25 mouse cellular contexts compared by ENCODE assay signal in the genomic region with DNA sequence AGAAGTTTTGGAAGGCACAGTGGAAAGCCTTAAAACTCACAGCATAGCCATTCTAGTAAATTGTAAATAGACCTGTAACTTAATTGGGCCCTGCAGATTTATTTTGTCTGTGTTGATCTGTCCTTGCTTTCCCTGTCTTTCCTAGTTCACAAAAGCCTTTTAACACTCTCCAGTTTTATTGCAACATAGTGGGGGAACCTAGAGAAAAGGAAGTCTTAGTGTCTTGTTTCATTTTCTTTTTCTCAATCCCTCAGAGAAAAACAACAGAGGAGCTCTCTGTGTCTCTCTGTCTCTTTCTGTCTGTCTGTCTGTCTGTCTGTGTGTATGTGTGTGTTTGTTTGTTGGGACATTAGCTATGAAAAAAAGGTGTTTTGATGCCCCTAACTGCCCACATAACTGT. TPM values are rescaled to one million over a fixed set of nuclear protein-coding genes. Genes with fewer than 3 reads are reported as not detected.
DNase-seq lines count a peak whose midpoint lies in the region; TF ChIP-seq lines count a peak whose summit lies in the region.
"Had no signal": no experiment of that assay in that cellular context is flagged by ENCODE, and none has a peak within 500 bp of the region (broad histone marks: within the 10 kb centered on the region; RNA-seq: fewer than 3 reads in every experiment).

No protein-coding gene starts in this region.

- TF ChIP-seq CTCF in gastrocnemius, adult 2 months (IDR thresholded peaks at IDR 0.05): no peak
- no peak for TF ChIP-seq CTCF in spleen, adult 2 months (IDR thresholded peaks at IDR 0.05; ENCODE audit: extremely low read depth, insufficient read depth, insufficient read length, insufficient replicate concordance)

- no peak for TF ChIP-seq POLR2A in spleen, adult 2 months (IDR thresholded peaks at IDR 0.05; ENCODE audit: low read depth, low read length)

- H3K79me2 ChIP-seq in macrophage (ENCODE audit: inconsistent target): peaks cover 61% of the 10 kb centered on the region

- peaks cover 19% of the 10 kb centered on the region for H3K4me1 ChIP-seq in spleen, adult 2 months (ENCODE audit: control insufficient read depth, insufficient read depth, insufficient read length)
- H3K4me1 ChIP-seq: embryonic facial prominence, embryonic 12.5 days; hindbrain, embryonic 15.5 days; midbrain, embryonic 15.5 days; neural tube, embryonic 12.5 days; stomach, embryonic 15.5 days had no signal

- H3K27me3 ChIP-seq in spleen, adult 2 months (ENCODE audit: control insufficient read depth, insufficient read depth, low read length): no peaks in the 10 kb centered on the region
- H3K27me3 ChIP-seq: embryonic facial prominence, embryonic 12.5 days; forebrain, embryonic 12.5 days; hindbrain, embryonic 15.5 days; limb, embryonic 13.5 days; midbrain, embryonic 15.5 days; neural tube, embryonic 12.5 days; stomach, embryonic 15.5 days had no signal

- no peak for DNase-seq in gastrocnemius, adult 2 months
- no peak for DNase-seq in gastrocnemius, adult 8-10 months (ENCODE audit: low spot score in 2 of 2)
- DNase-seq in spleen, adult 2 months (ENCODE audit: low read depth in 1 of 2, low spot score in 2 of 2): no peak
- no peak for DNase-seq in spleen, postnatal 36 days (ENCODE audit: low spot score in 2 of 2)
- DNase-seq in cerebellum, postnatal 14 days: no peak
- no peak for DNase-seq in adrenal gland, postnatal 36 days
- DNase-seq: adrenal gland, postnatal 14 days; cerebellum, adult 9-11 months; kidney, adult 9 months; kidney, postnatal 25 days; lung, adult 18-20 months; lung, postnatal 14 days; retina, postnatal 1 day; right cerebral cortex, postnatal 25 days; spleen, adult 18-20 months; thymus, postnatal 36 days had no signal

- 0 out of 2 replicates have a peak overlapping the region, but pooled peaks have one; percentile 1 for H3K27ac ChIP-seq in gastrocnemius, adult 2 months
- peak overlapping the region; percentile 48; the same call in 1 of the 2 replicates for H3K27ac ChIP-seq in spleen, adult 2 months (ENCODE audit: insufficient read depth, low read length)
- H3K27ac ChIP-seq in macrophage: peak overlapping the region; percentile 54
- H3K27ac ChIP-seq: embryonic facial prominence, embryonic 12.5 days; forebrain, embryonic 12.5 days; hindbrain, embryonic 15.5 days; limb, embryonic 13.5 days; midbrain, embryonic 15.5 days; neural tube, embryonic 12.5 days; stomach, embryonic 15.5 days had no signal

- H3K4me3 ChIP-seq in gastrocnemius, adult 2 months: no peak overlapping the region
- H3K4me3 ChIP-seq in spleen, adult 2 months (ENCODE audit: extremely low read depth, insufficient read depth, insufficient read length): no peak overlapping the region
- H3K4me3 ChIP-seq in macrophage (ENCODE audit: inconsistent target): no peak overlapping the region
- H3K4me3 ChIP-seq: embryonic facial prominence, embryonic 12.5 days; erythroblast, embryonic 14.5 days; forebrain, embryonic 12.5 days; hindbrain, embryonic 15.5 days; limb, embryonic 13.5 days; midbrain, embryonic 15.5 days; neural tube, embryonic 12.5 days; stomach, embryonic 15.5 days had no signal

- intact Hi-C loops in gastrocnemius, adult 2 months (cut with DNase I): no loop called here

- H3K36me3 ChIP-seq in spleen, adult 2 months (ENCODE audit: control insufficient read depth, insufficient read depth, low read length): no peaks in the 10 kb centered on the region
- H3K36me3 ChIP-seq in macrophage (ENCODE audit: inconsistent target): no peaks in the 10 kb centered on the region
- H3K36me3 ChIP-seq: forebrain, embryonic 12.5 days; limb, embryonic 13.5 days; midbrain, embryonic 15.5 days; neural tube, embryonic 12.5 days; stomach, embryonic 15.5 days had no signal

RNA-seq across cellular contexts. Expression of a gene that starts 30.1 kb away (rescaled TPM):
- total RNA-seq in gastrocnemius, adult 2 months (2021): 10 to 100 TPM; 19.6 to 27.0 TPM
- total RNA-seq in gastrocnemius, adult 8-10 months (2022): 10 to 100 TPM; 17.9 to 23.8 (median 18.8) TPM
- polyA plus RNA-seq in spleen, adult 2 months (2012; rRNA removed): 2.6 and 2.9 TPM in 2 replicates
- 10 to 100 TPM; 10.8 to 67.5 (median 30.6) TPM for total RNA-seq in macrophage (2018; cell fraction: chromatin; rRNA removed)
- 10 to 100 TPM; 11.2 to 26.3 (median 19.0) TPM for total RNA-seq in macrophage (2018; cell fraction: cytosol; rRNA removed)
- total RNA-seq in macrophage (2018; cell fraction: nucleus; rRNA removed): 10 to 100 TPM; 10.0 to 51.9 (median 26.4) TPM
- 14.0 to 16.5 TPM (median 15.8 TPM) in 3 replicates for polyA plus RNA-seq in macrophage (2018)
- total RNA-seq in adrenal gland, postnatal 36 days (2021): 10 to 100 TPM; 59.7 to 76.6 TPM

RNA-seq across cellular contexts. Expression of a gene that starts 30.4 kb away (rescaled TPM):
- 10 to 100 TPM; 15.5 to 16.9 TPM for total RNA-seq in gastrocnemius, adult 2 months (2021)
- 10 to 100 TPM; 13.7 to 18.6 (median 14.9) TPM for total RNA-seq in gastrocnemius, adult 8-10 months (2022)
- polyA plus RNA-seq in spleen, adult 2 months (2012; rRNA removed): 1.5 TPM in 2 replicates
- 100 to 1,000 TPM in 2 of 26 experiments, 10 to 100 TPM in 24; 19.7 to 105 (median 71.1) TPM for total RNA-seq in macrophage (2018; cell fraction: chromatin; rRNA removed)
- total RNA-seq in macrophage (2018; cell fraction: cytosol; rRNA removed): 10 to 100 TPM; 14.6 to 33.8 (median 23.9) TPM
- total RNA-seq in macrophage (2018; cell fraction: nucleus; rRNA removed): 10 to 100 TPM; 12.6 to 63.3 (median 40.2) TPM
- polyA plus RNA-seq in macrophage (2018): 13.4 to 17.9 TPM (median 17.4 TPM) in 3 replicates
- total RNA-seq in adrenal gland, postnatal 36 days (2021): 10 to 100 TPM; 13.9 to 16.4 TPM

Comparison
In these comparisons a context has a peak if more than half of its experiments do, and no peak if none do; other contexts are left out.
1. H3K27ac ChIP-seq: peak in every context shown above with its lines; median percentile 54 in macrophage; 48 in spleen, adult 2 months; 1 in gastrocnemius, adult 2 months.